Mouse (Mus musculus) stomach, postnatal 0 days (tissue): ENCODE data around the gene Slc44a3. TPM values are rescaled to one million over a fixed set of nuclear protein-coding genes. Genes with fewer than 3 reads are reported as not detected.

ENCODE experiments used
- ATAC-seq: fragments of 200-750 bp; cut with Nextera tagmentation; 2 replicates; pipeline ENCODE4 v1.8.0; 2017; ENCODE audit not compliant: low FRiP score, low TSS enrichment
- DNase-seq: peaks from one replicate; pipeline ENCODE4 v3.0.0-alpha.2; 2016; ENCODE audit warnings: low spot score
- H3K27ac ChIP-seq: fragments of 300-500 bp; sonication (generic); replicated peaks from 2 replicates; pipeline ENCODE4 v1.5.1; 2014; ENCODE audit warnings: mild to moderate bottlenecking, control low read depth
- H3K27me3 ChIP-seq: fragments of 300-500 bp; sonication (generic); 2 replicates; pipeline ENCODE4 v1.6.1; 2014; ENCODE audit warnings: low read length; ENCODE audit not compliant: control insufficient read depth, insufficient read depth
- H3K36me3 ChIP-seq: fragments of 300-500 bp; sonication (generic); 2 replicates; pipeline ENCODE4 v1.6.1; 2014; ENCODE audit warnings: low read length, mixed read lengths; ENCODE audit not compliant: control insufficient read depth, insufficient read depth
- H3K4me1 ChIP-seq: fragments of 300-500 bp; sonication (generic); replicated peaks from 2 replicates; pipeline ENCODE4 v1.6.1; 2014; ENCODE audit warnings: antibody characterized with exemption; ENCODE audit not compliant: control insufficient read depth, insufficient read depth
- H3K4me2 ChIP-seq: fragments of 300-500 bp; sonication (generic); replicated peaks from 2 replicates; pipeline ENCODE4 v1.6.1; 2014; ENCODE audit warnings: low read depth, mild to moderate bottlenecking, control low read depth, moderate library complexity
- H3K4me3 ChIP-seq: fragments of 300-500 bp; sonication (generic); 2 replicates; pipeline ENCODE4 v1.5.1; 2014; ENCODE audit warnings: low read depth, low read length, control low read depth
- H3K9ac ChIP-seq: fragments of 300-500 bp; sonication (generic); 2 replicates; pipeline ENCODE4 v1.6.1; 2014; ENCODE audit warnings: mild to moderate bottlenecking, low read length, control low read depth, mixed read lengths
- H3K9me3 ChIP-seq: fragments of 300-500 bp; sonication (generic); 2 replicates; pipeline ENCODE4 v1.6.1; 2016; ENCODE audit warnings: low read length; ENCODE audit not compliant: control insufficient read depth
- CTCF ChIP-seq: IDR thresholded peaks from 2 replicates; pipeline ENCODE4 v1.5.1; 2016; ENCODE audit warnings: antibody characterized with exemption, low read depth, mild to moderate bottlenecking, moderate library complexity
- EP300 ChIP-seq: optimal IDR thresholded peaks from 2 replicates; pipeline ENCODE3; 2016; ENCODE audit warnings: antibody characterized with exemption
- WGBS: fragments of 180-500 bp; shearing (Covaris S2); extraction: QIAGEN DNeasy Blood & Tissue Kit; methylation state at CpG from one replicate; pipeline ENCODE4 v1.1.7; 2014; 5-methylcytosine and 5-hydroxymethylcytosine counted together
- polyA plus RNA-seq: library from polyadenylated mRNA; unstranded; fragments of >200 nt; fragmentation: Nextera tagmentation; extraction: Ambion mirVana; gene quantifications from 2 replicates; pipeline ENCODE4 v1.2.1, GENCODE M21; 2015

Slc44a3 gene
- polyA plus RNA-seq, 1 experiment from 2014 or later: 42.7 TPM

DNA sequence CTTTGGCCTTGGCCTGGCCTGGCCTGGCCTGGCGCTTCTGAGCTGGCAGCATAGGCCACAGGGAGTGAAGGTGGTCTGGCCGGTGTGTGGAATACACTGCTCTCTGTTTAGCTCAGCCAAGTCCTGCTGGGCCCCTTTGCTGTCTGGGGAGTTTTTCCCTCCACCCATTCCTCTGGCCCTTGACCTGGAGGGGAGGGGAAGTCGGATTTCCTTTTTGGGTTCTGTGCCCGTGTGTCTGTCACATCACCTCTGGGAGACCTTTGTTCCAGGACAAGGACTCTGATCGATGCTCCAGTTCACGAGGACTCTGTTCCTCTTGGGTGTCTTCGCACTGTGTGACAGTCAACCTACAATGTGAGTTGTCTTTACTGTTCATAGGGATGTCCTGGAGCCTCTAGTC is 94.2 kb downstream of the Slc44a3 start:
- ATAC-seq: no peak
- no peak for TF ChIP-seq EP300
- TF ChIP-seq CTCF: no peak
- Histone ChIP-seq H3K4me2 (no peak overlapping the region), H3K4me1 (peaks cover 18% of the 10 kb centered on the region; the same call in 1 of the 2 replicates), H3K36me3 (no peaks in the 10 kb centered on the region), H3K27me3 (no peaks in the 10 kb centered on the region), H3K9me3 (no peaks in the 10 kb centered on the region), H3K4me3 (no peak overlapping the region), H3K9ac (no peak overlapping the region), H3K27ac (0 out of 2 replicates have a peak overlapping the region, but pooled peaks have one; percentile 31)
- no peak for DNase-seq
- WGBS: 64% methylated on average over 7 of the region's 7 CpGs

DNA sequence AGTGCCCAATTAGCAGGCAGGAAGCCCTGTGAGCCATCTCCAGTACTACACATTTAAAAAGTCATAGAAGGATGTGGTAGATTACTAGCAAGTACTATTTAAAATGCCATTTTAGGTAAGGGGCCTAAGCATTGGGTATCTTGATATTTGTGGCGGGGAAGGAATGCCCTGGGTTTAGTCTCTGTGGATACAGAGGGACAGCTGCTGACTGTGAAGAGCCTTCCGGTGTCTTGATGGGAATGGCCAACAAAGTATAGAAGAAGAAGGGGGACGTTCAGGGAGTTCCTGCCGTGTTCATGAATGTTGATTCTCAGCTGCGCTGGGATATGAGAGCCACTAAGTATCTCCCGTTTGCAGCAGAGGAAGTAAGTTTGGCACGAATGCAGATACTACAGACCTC is 95.1 kb downstream of the Slc44a3 start:
- Histone ChIP-seq H3K4me2 (no peak overlapping the region), H3K4me1 (peaks cover 18% of the 10 kb centered on the region; the same call in 1 of the 2 replicates), H3K27me3 (no peaks in the 10 kb centered on the region), H3K27ac (no peak overlapping the region), H3K4me3 (no peak overlapping the region), H3K36me3 (no peaks in the 10 kb centered on the region), H3K9ac (no peak overlapping the region), H3K9me3 (no peaks in the 10 kb centered on the region)
- WGBS: 69% methylated on average over 7 of the region's 7 CpGs
- DNase-seq: no peak
- no peak for ATAC-seq
- TF ChIP-seq EP300: no peak
- no peak for TF ChIP-seq CTCF

DNA sequence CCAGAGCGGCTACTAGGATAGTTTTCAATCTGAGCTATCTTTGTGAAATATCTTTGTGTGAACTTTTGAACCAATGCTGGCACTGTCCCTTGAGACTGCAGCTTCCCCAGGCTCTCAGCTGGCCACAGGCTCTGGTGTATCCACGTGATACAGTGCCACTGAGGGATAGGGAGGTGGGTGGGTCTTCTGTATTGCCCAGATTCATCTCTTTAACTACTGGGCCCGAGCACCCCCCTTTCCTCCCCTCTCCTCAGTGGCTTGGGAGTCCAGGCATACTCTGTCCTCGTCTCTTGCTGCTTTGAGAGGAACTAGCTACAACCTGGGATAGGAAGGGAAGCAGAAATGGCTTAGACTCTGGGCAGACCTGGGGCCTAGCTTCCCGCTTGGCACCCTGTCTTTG is 96.9 kb downstream of the Slc44a3 start:
- WGBS: 61% methylated on average over 5 of the region's 5 CpGs
- Histone ChIP-seq H3K9me3 (no peaks in the 10 kb centered on the region), H3K27me3 (no peaks in the 10 kb centered on the region), H3K4me3 (no peak overlapping the region), H3K36me3 (no peaks in the 10 kb centered on the region), H3K9ac (0 out of 2 replicates have a peak overlapping the region, but pooled peaks have one; percentile 8), H3K4me1 (peaks cover 15% of the 10 kb centered on the region; the same call in 1 of the 2 replicates), H3K27ac (no peak overlapping the region), H3K4me2 (no peak overlapping the region)
- no peak for TF ChIP-seq EP300
- no peak for TF ChIP-seq CTCF
- DNase-seq (no peak), ATAC-seq (no peak)

GRCm38 (mm10) chr3:121433968-121434533 is 98.2 kb downstream of the Slc44a3 start:
- TF ChIP-seq EP300 (no peak), CTCF (no peak)
- no peak overlapping the region; the same call in 1 of the 2 replicates for H3K9ac ChIP-seq
- no peaks in the 10 kb centered on the region for H3K36me3 ChIP-seq
- no peaks in the 10 kb centered on the region for H3K9me3 ChIP-seq
- H3K4me1 ChIP-seq: peaks cover 8% of the 10 kb centered on the region; the same call in 1 of the 2 replicates
- H3K4me3 ChIP-seq: no peak overlapping the region
- DNase-seq (no peak), ATAC-seq (peak; percentile 62; the same call in 1 of the 2 replicates)
- no peaks in the 10 kb centered on the region for H3K27me3 ChIP-seq
- 24% methylated on average over 8 of the region's 8 CpGs for WGBS
- no peak overlapping the region for H3K4me2 ChIP-seq
- peak overlapping the region; percentile 46 for H3K27ac ChIP-seq

DNA sequence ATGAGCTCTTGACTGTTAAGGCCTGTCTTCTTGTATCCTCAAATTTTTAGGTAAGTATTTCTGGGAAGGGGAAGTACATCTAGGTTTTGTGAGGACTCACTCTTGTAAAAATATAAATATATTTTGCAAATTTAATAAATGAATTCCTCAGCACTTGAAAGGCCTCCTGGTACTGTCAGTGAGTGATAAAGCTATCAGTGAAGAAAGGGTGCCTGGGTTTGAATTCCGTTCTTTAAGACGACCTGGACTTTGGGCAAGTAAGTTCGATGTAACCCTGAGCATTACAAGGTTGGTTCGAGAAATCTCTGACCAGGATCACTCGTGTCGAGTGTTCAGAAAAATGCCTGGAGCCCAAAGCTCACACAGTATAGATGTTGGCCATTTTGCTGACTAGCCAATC is 98.8 kb downstream of the Slc44a3 start:
- no peak overlapping the region for H3K4me2 ChIP-seq
- TF ChIP-seq CTCF (no peak), EP300 (no peak)
- WGBS: 72% methylated on average over 6 of the region's 6 CpGs
- 0 out of 2 replicates have a peak, but pooled peaks cover 7% of the 10 kb centered on the region for H3K4me1 ChIP-seq
- H3K4me3 ChIP-seq: no peak overlapping the region
- no peak overlapping the region for H3K9ac ChIP-seq
- no peaks in the 10 kb centered on the region for H3K36me3 ChIP-seq
- H3K27ac ChIP-seq: 0 out of 2 replicates have a peak overlapping the region, but pooled peaks have one; percentile 26
- no peak for DNase-seq
- no peak for ATAC-seq
- H3K27me3 ChIP-seq: no peaks in the 10 kb centered on the region
- H3K9me3 ChIP-seq: no peaks in the 10 kb centered on the region

DNA sequence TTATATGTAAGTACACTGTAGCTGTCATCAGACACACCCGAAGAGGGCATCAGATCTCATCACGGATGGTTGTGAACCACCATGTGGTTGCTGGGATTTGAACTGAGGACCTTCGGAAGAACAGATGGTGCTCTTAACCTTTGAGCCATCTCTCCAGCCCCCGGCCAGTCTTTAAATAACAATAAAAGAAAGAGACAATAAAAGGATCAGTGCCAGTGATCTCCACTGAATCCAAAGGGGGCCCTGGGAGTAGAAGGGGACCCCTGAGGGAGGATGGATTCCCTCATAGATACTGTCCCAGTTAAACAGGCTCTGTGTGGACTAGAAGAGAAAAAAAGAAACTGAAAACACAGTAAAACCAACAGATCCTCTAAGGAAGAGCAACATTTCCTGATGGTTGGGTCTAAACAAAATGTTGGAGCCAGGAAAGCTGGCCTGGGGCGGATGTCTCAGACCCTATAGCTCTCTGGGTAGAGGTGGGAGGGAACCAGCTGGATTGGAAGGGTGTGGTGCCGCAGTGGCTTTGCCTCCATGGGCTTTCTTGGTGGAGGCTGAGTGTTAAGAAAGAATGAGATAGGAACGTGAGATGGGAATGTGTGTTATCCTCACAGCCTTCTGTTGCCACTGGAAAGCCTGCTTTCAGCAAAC is 101.8 kb downstream of the Slc44a3 start:
- H3K4me1 ChIP-seq: 0 out of 2 replicates have a peak, but pooled peaks cover 7% of the 10 kb centered on the region
- no peak overlapping the region for H3K9ac ChIP-seq
- TF ChIP-seq EP300 (no peak), CTCF (no peak)
- no peak overlapping the region for H3K27ac ChIP-seq
- 47% methylated on average over 7 of the region's 7 CpGs for WGBS
- ATAC-seq (no peak), DNase-seq (no peak)
- no peak overlapping the region for H3K4me3 ChIP-seq
- H3K27me3 ChIP-seq: no peaks in the 10 kb centered on the region
- no peaks in the 10 kb centered on the region for H3K9me3 ChIP-seq
- no peak overlapping the region for H3K4me2 ChIP-seq
- no peaks in the 10 kb centered on the region for H3K36me3 ChIP-seq
